Mouse (Mus musculus) C2C12 (cell line): ENCODE measurements around the gene Tmem151a. TPM values are rescaled to one million over a fixed set of nuclear protein-coding genes. Genes with fewer than 3 reads are reported as not detected.

ENCODE experiments used
- H3K27me3 ChIP-seq: one replicate; pipeline ENCODE4 v1.6.1; 2011; ENCODE audit not compliant: control insufficient read depth, insufficient read depth, insufficient read length
- H3K36me3 ChIP-seq: one replicate; pipeline ENCODE4 v1.6.1; 2011; ENCODE audit not compliant: control insufficient read depth, insufficient read depth
- H3K4me3 ChIP-seq: one replicate; pipeline ENCODE4 v1.5.1; 2011; ENCODE audit warnings: mild to moderate bottlenecking, control low read depth; ENCODE audit not compliant: poor library complexity, insufficient read depth, severe bottlenecking
- H3K79me2 ChIP-seq: one replicate; pipeline ENCODE4 v1.6.1; 2011; ENCODE audit not compliant: control insufficient read depth, insufficient read depth
- H3K79me3 ChIP-seq: one replicate; pipeline ENCODE4 v1.6.1; 2011; ENCODE audit warnings: low read depth, control low read depth
- H3ac ChIP-seq: one replicate; pipeline ENCODE3; 2011; ENCODE audit warnings: low read depth; ENCODE audit not compliant: control insufficient read depth, insufficient read length
- CEBPB ChIP-seq: IDR thresholded peaks from one replicate; pipeline ENCODE4 v1.6.1; 2011; ENCODE audit warnings: low read depth, mild to moderate bottlenecking, control low read depth, moderate library complexity
- CTCF ChIP-seq: IDR thresholded peaks from one replicate; pipeline ENCODE4 v1.5.1; 2011; ENCODE audit not compliant: control insufficient read depth, insufficient read depth, insufficient read length
- FOSL1 ChIP-seq: IDR thresholded peaks from one replicate; pipeline ENCODE4 v1.8.0; 2011; ENCODE audit warnings: mild to moderate bottlenecking, low read length; ENCODE audit not compliant: poor library complexity, insufficient read depth, severe bottlenecking
- MAX ChIP-seq: IDR thresholded peaks from one replicate; pipeline ENCODE4 v1.6.1; 2011; ENCODE audit warnings: mild to moderate bottlenecking, control low read depth
- MYOD1 ChIP-seq: IDR thresholded peaks from one replicate; pipeline ENCODE4 v1.6.1; 2011; ENCODE audit warnings: low read depth; ENCODE audit not compliant: control insufficient read depth, insufficient read length
- MYOG ChIP-seq: IDR thresholded peaks from one replicate; pipeline ENCODE4 v1.6.1; 2011; ENCODE audit not compliant: control insufficient read depth, insufficient read length; ENCODE audit errors: extremely low read depth
- USF1 ChIP-seq: IDR thresholded peaks from one replicate; pipeline ENCODE4 v1.6.1; 2011; ENCODE audit warnings: low read depth, mild to moderate bottlenecking, control low read depth, moderate library complexity
- polyA plus RNA-seq: library from polyadenylated mRNA; unstranded; fragments of >200 nt; fragmentation: generic; extraction: Trizol; gene quantifications from one replicate; pipeline ENCODE4 v1.2.1, GENCODE M21; 2012; ENCODE audit warnings: missing spikeins

Tmem151a gene
- polyA plus RNA-seq, 1 experiment = 4.6 TPM

GRCm38 (mm10) chr19:5032686-5033085 is 52.6 kb downstream of the Tmem151a start:
- Histone ChIP-seq H3K27me3 (no peaks in the 10 kb centered on the region), H3K79me3 (no peaks in the 10 kb centered on the region), H3K79me2 (no peaks in the 10 kb centered on the region), H3K4me3 (no peak overlapping the region), H3K36me3 (peaks cover 16% of the 10 kb centered on the region), H3ac (no peak overlapping the region)
- TF ChIP-seq USF1 = no peak
- no peak for TF ChIP-seq MAX
- TF ChIP-seq MYOD1 = no peak
- TF ChIP-seq MYOG = no peak
- TF ChIP-seq FOSL1 = no peak
- TF ChIP-seq CEBPB = no peak
- TF ChIP-seq CTCF = no peak

GRCm38 (mm10) chr19:5026111-5026510 is 59.2 kb downstream of the Tmem151a start:
- Histone ChIP-seq H3K4me3 (no peak overlapping the region), H3K27me3 (no peaks in the 10 kb centered on the region), H3ac (no peak overlapping the region), H3K36me3 (peaks cover 21% of the 10 kb centered on the region), H3K79me3 (peaks cover 9% of the 10 kb centered on the region), H3K79me2 (peaks cover 20% of the 10 kb centered on the region)
- TF ChIP-seq CEBPB (no peak), MAX (no peak), CTCF (no peak), MYOD1 (no peak), FOSL1 (no peak), USF1 (no peak), MYOG (no peak)

- TF ChIP-seq USF1 = no peak
- no peak for TF ChIP-seq CEBPB
- peak; percentile 80 for TF ChIP-seq MAX
- Histone ChIP-seq H3ac (peak within 1 kb of the TSS; percentile 81), H3K4me3 (peak within 1 kb of the TSS; percentile 52), H3K79me2 (peaks cover 20% of the 10 kb centered on the region), H3K36me3 (peaks cover 17% of the 10 kb centered on the region), H3K27me3 (no peaks in the 10 kb centered on the region), H3K79me3 (peaks cover 9% of the 10 kb centered on the region)
Observed at GRCm38 (mm10) chr19:5023621-5024479, 61.5 kb downstream of the Tmem151a start, which contains the start of gene Slc29a2. TSS of gene Slc29a2 (plus strand) at chr19:5023860.

GRCm38 (mm10) chr19:5021416-5021815 is 63.9 kb downstream of the Tmem151a start:
- peaks cover 20% of the 10 kb centered on the region for H3K79me2 ChIP-seq
- H3K27me3 ChIP-seq = no peaks in the 10 kb centered on the region
- no peak overlapping the region for H3ac ChIP-seq
- no peak overlapping the region for H3K4me3 ChIP-seq
- H3K79me3 ChIP-seq = peaks cover 8% of the 10 kb centered on the region
- no peaks in the 10 kb centered on the region for H3K36me3 ChIP-seq
- TF ChIP-seq MYOD1 (peak; percentile 59), USF1 (no peak)

Other genes starting within 250 kb of the Tmem151a start
- gene Ccs, start 246.2 kb downstream of the Tmem151a start, polyA plus RNA-seq = 36.6 TPM
- gene Ccdc87, start 246.2 kb downstream of the Tmem151a start, polyA plus RNA-seq = 0.02 TPM
- gene Ctsf, start 230.4 kb downstream of the Tmem151a start, polyA plus RNA-seq = 1.2 TPM
- 20.8 TPM for gene Actn3, start 207.6 kb downstream of the Tmem151a start, polyA plus RNA-seq
- gene Zdhhc24, start 206.9 kb downstream of the Tmem151a start, polyA plus RNA-seq = 5.4 TPM
- 2.2 TPM for gene Bbs1, start 178.9 kb downstream of the Tmem151a start, polyA plus RNA-seq
- 68.2 TPM for gene Dpp3, start 157.2 kb downstream of the Tmem151a start, polyA plus RNA-seq
- gene Peli3, start 142.4 kb downstream of the Tmem151a start, polyA plus RNA-seq = 1.3 TPM
- 100 TPM for gene Mrpl11, start 123.4 kb downstream of the Tmem151a start, polyA plus RNA-seq
- 0.60 TPM for gene Npas4, start 95.2 kb downstream of the Tmem151a start, polyA plus RNA-seq
- gene Slc29a2, start 61.7 kb downstream of the Tmem151a start, polyA plus RNA-seq = 8.9 TPM
- 28.1 TPM for gene B4gat1, start 46.7 kb downstream of the Tmem151a start, polyA plus RNA-seq
- gene AC124502.3, start 46.6 kb downstream of the Tmem151a start, polyA plus RNA-seq = 1.5 TPM
- 55.3 TPM for gene Brms1, start 44.2 kb downstream of the Tmem151a start, polyA plus RNA-seq
- gene Rin1, start 35.0 kb downstream of the Tmem151a start, polyA plus RNA-seq = 48.9 TPM
- 3.2 TPM for gene Cd248, start 17.5 kb downstream of the Tmem151a start, polyA plus RNA-seq
- gene Yif1a, start 3.0 kb upstream of the Tmem151a start, polyA plus RNA-seq = 57.6 TPM
- 1.9 TPM for gene Cnih2, start 13.0 kb upstream of the Tmem151a start, polyA plus RNA-seq
- gene Rab1b, start 21.5 kb upstream of the Tmem151a start, polyA plus RNA-seq = 212 TPM
- 30.5 TPM for gene Klc2, start 33.0 kb upstream of the Tmem151a start, polyA plus RNA-seq
- gene Pacs1, start 187.6 kb upstream of the Tmem151a start, polyA plus RNA-seq = 10.1 TPM
- gene Sf3b2, start 209.9 kb upstream of the Tmem151a start, polyA plus RNA-seq = 149 TPM
- gene Gal3st3, start 212.8 kb upstream of the Tmem151a start, polyA plus RNA-seq = not detected